Mouse (Mus musculus): ENCODE data around the gene Fmo6.

Gene Fmo6

GRCm38 (mm10) chr1:162914932-162915556 is 22.3 kb downstream of the Fmo6 start:
- DNase-seq (ENCODE audit: low spot score in 2 of 2): no peak

- DNase-seq (ENCODE audit: low spot score in 2 of 2): no peak
Measured at GRCm38 (mm10) chr1:162912085-162912484, 25.2 kb downstream of the Fmo6 start.

GRCm38 (mm10) chr1:162901879-162902278 is 35.4 kb downstream of the Fmo6 start:
- DNase-seq (ENCODE audit: low spot score in 2 of 2): no peak

GRCm38 (mm10) chr1:162897838-162898811 is 39.2 kb downstream of the Fmo6 start, which contains the start of gene Fmo2:
Gene Fmo2 (minus strand): TSS chr1:162898726.
- DNase-seq (ENCODE audit: low spot score in 2 of 2): no peak

- peak; percentile 36 to 75 for DNase-seq (ENCODE audit: low spot score in 2 of 2)
Measured at GRCm38 (mm10) chr1:162895900-162896299, 41.4 kb downstream of the Fmo6 start.

GRCm38 (mm10) chr1:162893014-162893413 is 44.3 kb downstream of the Fmo6 start:
- no peak for DNase-seq (ENCODE audit: low spot score in 2 of 2)

GRCm38 (mm10) chr1:162891980-162892451 is 45.3 kb downstream of the Fmo6 start:
- DNase-seq (ENCODE audit: low spot score in 2 of 2): no peak

- DNase-seq (ENCODE audit: low spot score in 2 of 2): no peak
Measured at GRCm38 (mm10) chr1:162888646-162889045, 48.7 kb downstream of the Fmo6 start.

GRCm38 (mm10) chr1:162887644-162888043 is 49.7 kb downstream of the Fmo6 start:
- no peak for DNase-seq (ENCODE audit: low spot score in 2 of 2)

GRCm38 (mm10) chr1:162886138-162886816 is 51.0 kb downstream of the Fmo6 start:
- no peak for DNase-seq (ENCODE audit: low spot score in 2 of 2)

- DNase-seq (ENCODE audit: low spot score in 2 of 2): no peak
Measured at GRCm38 (mm10) chr1:162882681-162883080, 54.6 kb downstream of the Fmo6 start.

- peak; percentile 44 to 79 for DNase-seq (ENCODE audit: low spot score in 2 of 2)
Measured at GRCm38 (mm10) chr1:162879595-162880369, 57.5 kb downstream of the Fmo6 start.

GRCm38 (mm10) chr1:162875091-162875490 is 62.2 kb downstream of the Fmo6 start:
- DNase-seq (ENCODE audit: low spot score in 2 of 2): no peak

GRCm38 (mm10) chr1:162871701-162872311 is 65.5 kb downstream of the Fmo6 start:
- no peak for DNase-seq (ENCODE audit: low spot score in 2 of 2)

GRCm38 (mm10) chr1:162870978-162871377 is 66.3 kb downstream of the Fmo6 start:
- no peak for DNase-seq (ENCODE audit: low spot score in 2 of 2)

- no peak for DNase-seq (ENCODE audit: low spot score in 2 of 2)
Measured at GRCm38 (mm10) chr1:162867396-162867795, 69.9 kb downstream of the Fmo6 start.

Data from spleen, postnatal 4 days (tissue).